Mouse (Mus musculus): ENCODE data around the gene Gna13.
"Not testable (repeated sequence)": the region's sequence is repeated elsewhere in the genome, so short reads cannot be mapped to it uniquely, and the experiment has no call there.

The Gna13 gene

GRCm38 (mm10) chr11:109362463-109363190 lies at the start of gene Gna13:
Gene Gna13, plus strand, starts transcription at chr11:109362831.
- peak; percentile 95 for DNase-seq (ENCODE audit: inconsistent ontology term)

GRCm38 (mm10) chr11:109316921-109317320 lies 45.7 kb upstream of the Gna13 start:
- DNase-seq (ENCODE audit: inconsistent ontology term), result peak; percentile 17

- no peak for DNase-seq (ENCODE audit: inconsistent ontology term)
These were observed 43.2 kb upstream of the Gna13 start for GRCm38 (mm10) chr11:109319471-109319870.

GRCm38 (mm10) chr11:109319946-109320345 lies 42.7 kb upstream of the Gna13 start:
- no peak for DNase-seq (ENCODE audit: inconsistent ontology term)

GRCm38 (mm10) chr11:109320361-109320933 lies 42.2 kb upstream of the Gna13 start:
- DNase-seq (ENCODE audit: inconsistent ontology term), result peak; percentile 78

- DNase-seq (ENCODE audit: inconsistent ontology term), result no peak
These were observed 36.4 kb upstream of the Gna13 start for GRCm38 (mm10) chr11:109326270-109326669.

GRCm38 (mm10) chr11:109327381-109327780 lies 35.2 kb upstream of the Gna13 start:
- DNase-seq (ENCODE audit: inconsistent ontology term), result no peak

- no peak for DNase-seq (ENCODE audit: inconsistent ontology term)
These were observed 34.7 kb upstream of the Gna13 start for GRCm38 (mm10) chr11:109327952-109328351.

GRCm38 (mm10) chr11:109329331-109329730 lies 33.3 kb upstream of the Gna13 start:
- no peak for DNase-seq (ENCODE audit: inconsistent ontology term)

- no peak for DNase-seq (ENCODE audit: inconsistent ontology term)
These were observed 31.8 kb upstream of the Gna13 start for GRCm38 (mm10) chr11:109330706-109331393.

- peak; percentile 92 for DNase-seq (ENCODE audit: inconsistent ontology term)
These were observed 31.2 kb upstream of the Gna13 start for GRCm38 (mm10) chr11:109331424-109331824.

- peak; percentile 61 for DNase-seq (ENCODE audit: inconsistent ontology term)
These were observed 29.9 kb upstream of the Gna13 start for GRCm38 (mm10) chr11:109332722-109333121.

- no peak for DNase-seq (ENCODE audit: inconsistent ontology term)
These were observed 27.9 kb upstream of the Gna13 start for GRCm38 (mm10) chr11:109334773-109335172.

GRCm38 (mm10) chr11:109335890-109336289 lies 26.7 kb upstream of the Gna13 start:
- no peak for DNase-seq (ENCODE audit: inconsistent ontology term)

- no peak for DNase-seq (ENCODE audit: inconsistent ontology term)
These were observed 23.3 kb upstream of the Gna13 start for GRCm38 (mm10) chr11:109339155-109339938.

GRCm38 (mm10) chr11:109340541-109340940 lies 22.1 kb upstream of the Gna13 start:
- DNase-seq (ENCODE audit: inconsistent ontology term), result no peak

- DNase-seq (ENCODE audit: inconsistent ontology term), result not testable (repeated sequence)
These were observed 20.0 kb upstream of the Gna13 start for GRCm38 (mm10) chr11:109342666-109343065.

- no peak for DNase-seq (ENCODE audit: inconsistent ontology term)
These were observed 19.1 kb upstream of the Gna13 start for GRCm38 (mm10) chr11:109343558-109343957.

- peak; percentile 77 for DNase-seq (ENCODE audit: inconsistent ontology term)
These were observed 18.5 kb upstream of the Gna13 start for GRCm38 (mm10) chr11:109343991-109344599.

GRCm38 (mm10) chr11:109347242-109347959 lies 15.2 kb upstream of the Gna13 start:
- DNase-seq (ENCODE audit: inconsistent ontology term), result peak; percentile 90

- DNase-seq (ENCODE audit: inconsistent ontology term), result no peak
These were observed 14.2 kb upstream of the Gna13 start for GRCm38 (mm10) chr11:109348408-109348807.

Data from Muller cell, postnatal 12 days (primary cell).